Mouse (Mus musculus): Measurements from ENCODE around the gene Sv2c.

DNA sequence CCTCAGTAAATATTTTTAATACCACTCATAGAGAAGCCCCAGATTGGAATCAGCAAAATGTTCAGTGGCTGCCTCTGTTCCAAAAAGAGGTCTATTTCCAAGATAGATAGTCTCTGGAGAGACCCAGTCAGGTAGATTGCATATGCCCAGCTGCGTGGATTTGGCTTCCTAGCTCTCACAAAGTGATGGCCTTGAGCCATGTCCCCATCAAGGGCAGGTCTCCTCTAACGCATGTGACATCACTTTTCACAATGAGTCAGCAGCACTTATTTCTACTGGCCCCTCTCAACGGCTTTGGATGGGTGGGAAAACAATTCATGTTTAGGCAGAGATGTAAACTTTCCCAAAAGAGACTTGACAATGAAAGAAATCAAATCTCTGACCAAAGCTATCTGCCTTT is 41.3 kb upstream of the Sv2c start:
- TF ChIP-seq CTCF (IDR thresholded peaks at IDR 0.05; ENCODE audit: low read depth) (no peak), EP300 (IDR thresholded peaks at IDR 0.05; ENCODE audit: low read depth) (no peak)
